Mouse (Mus musculus) thymus, adult 2 months (tissue): ENCODE measurements at regions not wholly inside any gene's neighbourhood (a gene's known extent, or its start where the extent isn't known, plus 50 kb on each side); places are given as distances from the start of the nearest gene placed in this dataset.

ENCODE experiments used
- CTCF ChIP-seq: fragments of 200-500 bp; IDR thresholded peaks from 2 replicates; pipeline ENCODE4 v1.5.1; 2012; ENCODE audit warnings: mild to moderate bottlenecking, control low read depth, low read length, moderate library complexity, borderline replicate concordance; ENCODE audit not compliant: control insufficient read depth, poor library complexity, insufficient read depth; ENCODE audit errors: extremely low read depth
- POLR2A ChIP-seq: fragments of 200-500 bp; IDR thresholded peaks from 2 replicates; pipeline ENCODE4 v1.6.1; 2012; ENCODE audit warnings: mild to moderate bottlenecking, low read length, control low read depth, moderate library complexity; ENCODE audit not compliant: control insufficient read depth, poor library complexity, insufficient read depth; ENCODE audit errors: extremely low read depth

GRCm38 (mm10) chrX:11818634-11819033 lies 341.5 kb downstream of the Bcor start:
- TF ChIP-seq POLR2A (no peak), CTCF (no peak)
